Mouse (Mus musculus): ENCODE results near the gene Mrnip. TPM values are rescaled to one million over a fixed set of nuclear protein-coding genes. Genes with fewer than 3 reads are reported as not detected.

Mrnip gene
- polyA plus RNA-seq, 1 experiment from 2014 or later = 20.8 TPM

- H3K9ac ChIP-seq (ENCODE audit: low read depth, low read length) = no peak overlapping the region
- no peak overlapping the region for H3K27ac ChIP-seq
- peaks cover 19% of the 10 kb centered on the region for H3K4me1 ChIP-seq (replicated peaks; ENCODE audit: insufficient read depth, low read length)
- no peak overlapping the region for H3K4me2 ChIP-seq (ENCODE audit: low read length)
- no peaks in the 10 kb centered on the region for H3K36me3 ChIP-seq (ENCODE audit: insufficient read depth, low read length)
- H3K9me3 ChIP-seq (replicated peaks; ENCODE audit: low read length) = no peaks in the 10 kb centered on the region
- TF ChIP-seq CTCF (IDR thresholded peaks at IDR 0.05; ENCODE audit: low read depth) = no peak
- H3K27me3 ChIP-seq (ENCODE audit: insufficient read depth, low read length) = no peaks in the 10 kb centered on the region
- DNase-seq (ENCODE audit: low spot score) (no peak), ATAC-seq (replicated peaks; ENCODE audit: low FRiP score, low read depth) (no peak)
- WGBS = 80% methylated on average over 4 of the region's 4 CpGs
- H3K4me3 ChIP-seq (replicated peaks; ENCODE audit: low read depth, low read length) = no peak overlapping the region
Observed at GRCm38 (mm10) chr11:50216724-50217366, 42.6 kb downstream of the Mrnip start.

GRCm38 (mm10) chr11:50217811-50218210 is 43.6 kb downstream of the Mrnip start:
- Histone ChIP-seq H3K9ac (ENCODE audit: low read depth, low read length) (no peak overlapping the region), H3K27me3 (ENCODE audit: insufficient read depth, low read length) (no peaks in the 10 kb centered on the region), H3K4me3 (replicated peaks; ENCODE audit: low read depth, low read length) (no peak overlapping the region), H3K4me2 (ENCODE audit: low read length) (no peak overlapping the region), H3K4me1 (replicated peaks; ENCODE audit: insufficient read depth, low read length) (peaks cover 14% of the 10 kb centered on the region), H3K36me3 (ENCODE audit: insufficient read depth, low read length) (no peaks in the 10 kb centered on the region), H3K27ac (no peak overlapping the region; the same call in 1 of the 2 replicates), H3K9me3 (replicated peaks; ENCODE audit: low read length) (no peaks in the 10 kb centered on the region)
- TF ChIP-seq CTCF (IDR thresholded peaks at IDR 0.05; ENCODE audit: low read depth) = no peak
- DNase-seq (ENCODE audit: low spot score) = peak; percentile 53
- no peak for ATAC-seq (replicated peaks; ENCODE audit: low FRiP score, low read depth)
- 39% methylated on average over 4 of the region's 4 CpGs for WGBS

- H3K36me3 ChIP-seq (ENCODE audit: insufficient read depth, low read length) = no peaks in the 10 kb centered on the region
- H3K4me1 ChIP-seq (replicated peaks; ENCODE audit: insufficient read depth, low read length) = peaks cover 20% of the 10 kb centered on the region
- peak; percentile 44 for TF ChIP-seq CTCF (IDR thresholded peaks at IDR 0.05; ENCODE audit: low read depth)
- DNase-seq (ENCODE audit: low spot score) (no peak), ATAC-seq (replicated peaks; ENCODE audit: low FRiP score, low read depth) (no peak)
- H3K4me2 ChIP-seq (ENCODE audit: low read length) = no peak overlapping the region
- no peak overlapping the region for H3K4me3 ChIP-seq (replicated peaks; ENCODE audit: low read depth, low read length)
- H3K27me3 ChIP-seq (ENCODE audit: insufficient read depth, low read length) = no peaks in the 10 kb centered on the region
- WGBS = 47% methylated on average over 2 of the region's 2 CpGs
- H3K9ac ChIP-seq (ENCODE audit: low read depth, low read length) = no peak overlapping the region
- H3K9me3 ChIP-seq (replicated peaks; ENCODE audit: low read length) = no peaks in the 10 kb centered on the region
- no peak overlapping the region for H3K27ac ChIP-seq
Observed at GRCm38 (mm10) chr11:50219833-50220232, 45.6 kb downstream of the Mrnip start.

GRCm38 (mm10) chr11:50222559-50223276 is 48.5 kb downstream of the Mrnip start:
- Histone ChIP-seq H3K27ac (0 out of 2 replicates have a peak overlapping the region, but pooled peaks have one; percentile 92), H3K4me2 (ENCODE audit: low read length) (peak overlapping the region; percentile 18; the same call in 1 of the 2 replicates), H3K4me1 (replicated peaks; ENCODE audit: insufficient read depth, low read length) (peaks cover 23% of the 10 kb centered on the region; the same call in 1 of the 2 replicates), H3K27me3 (ENCODE audit: insufficient read depth, low read length) (no peaks in the 10 kb centered on the region), H3K4me3 (replicated peaks; ENCODE audit: low read depth, low read length) (no peak overlapping the region), H3K36me3 (ENCODE audit: insufficient read depth, low read length) (no peaks in the 10 kb centered on the region), H3K9ac (ENCODE audit: low read depth, low read length) (no peak overlapping the region), H3K9me3 (replicated peaks; ENCODE audit: low read length) (no peaks in the 10 kb centered on the region)
- no peak for ATAC-seq (replicated peaks; ENCODE audit: low FRiP score, low read depth)
- WGBS = 57% methylated on average over 7 of the region's 7 CpGs
- DNase-seq (ENCODE audit: low spot score) = no peak
- TF ChIP-seq CTCF (IDR thresholded peaks at IDR 0.05; ENCODE audit: low read depth) = no peak

GRCm38 (mm10) chr11:50223783-50224662 is 49.8 kb downstream of the Mrnip start:
- Histone ChIP-seq H3K4me3 (replicated peaks; ENCODE audit: low read depth, low read length) (peak overlapping the region; percentile 90), H3K4me1 (replicated peaks; ENCODE audit: insufficient read depth, low read length) (peaks cover 31% of the 10 kb centered on the region), H3K27me3 (ENCODE audit: insufficient read depth, low read length) (no peaks in the 10 kb centered on the region), H3K9me3 (replicated peaks; ENCODE audit: low read length) (no peaks in the 10 kb centered on the region), H3K36me3 (ENCODE audit: insufficient read depth, low read length) (no peaks in the 10 kb centered on the region), H3K27ac (peak overlapping the region; percentile 92), H3K4me2 (ENCODE audit: low read length) (peak overlapping the region; percentile 95), H3K9ac (ENCODE audit: low read depth, low read length) (peak overlapping the region; percentile 98)
- WGBS = 5% methylated on average over 17 of the region's 17 CpGs
- TF ChIP-seq CTCF (IDR thresholded peaks at IDR 0.05; ENCODE audit: low read depth) = no peak
- ATAC-seq (replicated peaks; ENCODE audit: low FRiP score, low read depth) (no peak), DNase-seq (ENCODE audit: low spot score) (peak; percentile 52)
